Mouse (Mus musculus) liver, embryonic 11.5 days (tissue): ENCODE data around the gene Zdhhc8. TPM values are rescaled to one million over a fixed set of nuclear protein-coding genes. Genes with fewer than 3 reads are reported as not detected.

ENCODE experiments used
- ATAC-seq: fragments of 200-750 bp; cut with Nextera tagmentation; replicated peaks from 2 replicates; pipeline ENCODE4 v1.8.0; 2017; ENCODE audit warnings: moderate number of reproducible peaks, mild to moderate bottlenecking, moderate TSS enrichment, moderate library complexity; ENCODE audit not compliant: low FRiP score
- DNase-seq: peaks from one replicate; pipeline ENCODE4 v3.0.0-alpha.2; 2017; ENCODE audit warnings: low spot score
- H3K27ac ChIP-seq: fragments of 300-500 bp; sonication (generic); 2 replicates; pipeline ENCODE4 v1.5.1; 2014; ENCODE audit warnings: mild to moderate bottlenecking, low read depth, low read length, control low read depth
- H3K27me3 ChIP-seq: fragments of 300-500 bp; sonication (generic); replicated peaks from 2 replicates; pipeline ENCODE4 v1.6.1; 2014; ENCODE audit warnings: low read length, mixed read lengths; ENCODE audit not compliant: control insufficient read depth, insufficient read depth
- H3K36me3 ChIP-seq: fragments of 300-500 bp; sonication (generic); 2 replicates; pipeline ENCODE4 v1.6.1; 2014; ENCODE audit warnings: mild to moderate bottlenecking, low read length, moderate library complexity, mixed read lengths; ENCODE audit not compliant: control insufficient read depth, insufficient read depth
- H3K4me1 ChIP-seq: fragments of 300-500 bp; sonication (generic); replicated peaks from 2 replicates; pipeline ENCODE4 v1.6.1; 2014; ENCODE audit warnings: low read length, mixed read lengths; ENCODE audit not compliant: control insufficient read depth, insufficient read depth
- H3K4me2 ChIP-seq: fragments of 300-500 bp; sonication (generic); 2 replicates; pipeline ENCODE4 v1.6.1; 2014; ENCODE audit warnings: mild to moderate bottlenecking, control low read depth, moderate library complexity
- H3K4me3 ChIP-seq: fragments of 300-500 bp; sonication (generic); 2 replicates; pipeline ENCODE4 v1.5.1; 2014; ENCODE audit warnings: low read depth, low read length, control low read depth
- H3K9ac ChIP-seq: fragments of 300-500 bp; sonication (generic); 2 replicates; pipeline ENCODE4 v1.6.1; 2014; ENCODE audit warnings: low read depth, low read length, control low read depth
- H3K9me3 ChIP-seq: fragments of 300-500 bp; sonication (generic); 2 replicates; pipeline ENCODE4 v1.6.1; 2016; ENCODE audit warnings: low read length, inconsistent platforms, mixed read lengths; ENCODE audit not compliant: control insufficient read depth
- WGBS: fragments of 180-500 bp; shearing (Covaris S2); extraction: QIAGEN DNeasy Blood & Tissue Kit; methylation state at CpG from one replicate; pipeline ENCODE4 v1.1.7; 2014; 5-methylcytosine and 5-hydroxymethylcytosine counted together
- polyA plus RNA-seq: library from polyadenylated mRNA; unstranded; fragments of >200 nt; fragmentation: Nextera tagmentation; extraction: Ambion mirVana; gene quantifications from 2 replicates; pipeline ENCODE4 v1.2.1, GENCODE M21; 2014

Gene Zdhhc8
- polyA plus RNA-seq, 1 experiment from 2014 or later, result 7.8 TPM

- Histone ChIP-seq H3K36me3 (peaks cover 8% of the 10 kb centered on the region; the same call in 1 of the 2 replicates), H3K9me3 (no peaks in the 10 kb centered on the region), H3K27me3 (no peaks in the 10 kb centered on the region), H3K9ac (no peak overlapping the region), H3K4me2 (no peak overlapping the region), H3K27ac (no peak overlapping the region), H3K4me3 (no peak overlapping the region), H3K4me1 (peaks cover 2% of the 10 kb centered on the region; the same call in 1 of the 2 replicates)
- DNase-seq (no peak), ATAC-seq (no peak)
- WGBS, result 89% methylated on average over 13 of the region's 13 CpGs
Measured at GRCm38 (mm10) chr16:18227187-18227586, 7.7 kb downstream of the Zdhhc8 start.

- H3K9me3 ChIP-seq, result no peaks in the 10 kb centered on the region
- ATAC-seq (no peak), DNase-seq (no peak)
- no peak overlapping the region for H3K27ac ChIP-seq
- H3K4me3 ChIP-seq, result no peak overlapping the region
- 84% methylated on average over 11 of the region's 11 CpGs for WGBS
- no peaks in the 10 kb centered on the region for H3K27me3 ChIP-seq
- no peak overlapping the region for H3K9ac ChIP-seq
- peaks cover 8% of the 10 kb centered on the region; the same call in 1 of the 2 replicates for H3K36me3 ChIP-seq
- no peak overlapping the region for H3K4me2 ChIP-seq
- H3K4me1 ChIP-seq, result 0 out of 2 replicates have a peak, but pooled peaks cover 4% of the 10 kb centered on the region
Measured at GRCm38 (mm10) chr16:18222188-18222587, 12.7 kb downstream of the Zdhhc8 start.

GRCm38 (mm10) chr16:18221543-18221898 lies 13.4 kb downstream of the Zdhhc8 start:
- WGBS, result 73% methylated on average over 11 of the region's 11 CpGs
- H3K9ac ChIP-seq, result no peak overlapping the region
- ATAC-seq (no peak), DNase-seq (no peak)
- H3K9me3 ChIP-seq, result no peaks in the 10 kb centered on the region
- no peak overlapping the region for H3K27ac ChIP-seq
- H3K36me3 ChIP-seq, result peaks cover 8% of the 10 kb centered on the region; the same call in 1 of the 2 replicates
- 0 out of 2 replicates have a peak, but pooled peaks cover 4% of the 10 kb centered on the region for H3K4me1 ChIP-seq
- H3K27me3 ChIP-seq, result no peaks in the 10 kb centered on the region
- H3K4me3 ChIP-seq, result no peak overlapping the region
- H3K4me2 ChIP-seq, result no peak overlapping the region

- WGBS, result 74% methylated on average over 6 of the region's 6 CpGs
- Histone ChIP-seq H3K4me2 (no peak overlapping the region), H3K27me3 (no peaks in the 10 kb centered on the region), H3K9me3 (no peaks in the 10 kb centered on the region), H3K4me1 (0 out of 2 replicates have a peak, but pooled peaks cover 4% of the 10 kb centered on the region), H3K9ac (no peak overlapping the region), H3K27ac (no peak overlapping the region), H3K36me3 (peaks cover 8% of the 10 kb centered on the region; the same call in 1 of the 2 replicates), H3K4me3 (no peak overlapping the region)
- no peak for DNase-seq
- ATAC-seq, result no peak
Measured at GRCm38 (mm10) chr16:18220856-18221542, 13.9 kb downstream of the Zdhhc8 start.

GRCm38 (mm10) chr16:18220001-18220400 lies 14.9 kb downstream of the Zdhhc8 start:
- H3K9ac ChIP-seq, result no peak overlapping the region
- H3K27me3 ChIP-seq, result no peaks in the 10 kb centered on the region
- H3K4me1 ChIP-seq, result 0 out of 2 replicates have a peak, but pooled peaks cover 4% of the 10 kb centered on the region
- H3K36me3 ChIP-seq, result peaks cover 8% of the 10 kb centered on the region; the same call in 1 of the 2 replicates
- H3K4me3 ChIP-seq, result no peak overlapping the region
- H3K27ac ChIP-seq, result no peak overlapping the region
- H3K4me2 ChIP-seq, result no peak overlapping the region
- ATAC-seq, result peak; percentile 61
- no peak for DNase-seq
- 53% methylated on average over 8 of the region's 8 CpGs for WGBS
- no peaks in the 10 kb centered on the region for H3K9me3 ChIP-seq

GRCm38 (mm10) chr16:18218580-18218996 lies 16.3 kb downstream of the Zdhhc8 start:
- H3K4me3 ChIP-seq, result no peak overlapping the region
- H3K27ac ChIP-seq, result no peak overlapping the region
- H3K9me3 ChIP-seq, result no peaks in the 10 kb centered on the region
- H3K4me1 ChIP-seq, result 0 out of 2 replicates have a peak, but pooled peaks cover 4% of the 10 kb centered on the region
- H3K4me2 ChIP-seq, result no peak overlapping the region
- no peak for ATAC-seq
- H3K9ac ChIP-seq, result no peak overlapping the region
- 0 out of 2 replicates have a peak, but pooled peaks cover 3% of the 10 kb centered on the region for H3K36me3 ChIP-seq
- no peaks in the 10 kb centered on the region for H3K27me3 ChIP-seq
- 77% methylated on average over 9 of the region's 9 CpGs for WGBS
- no peak for DNase-seq

GRCm38 (mm10) chr16:18217579-18217978 lies 17.4 kb downstream of the Zdhhc8 start, which contains the start of gene Ccdc188:
Gene Ccdc188 (plus strand): TSS chr16:18217879.
- Histone ChIP-seq H3K9ac (no peak within 1 kb of the TSS), H3K9me3 (no peaks in the 10 kb centered on the region), H3K36me3 (0 out of 2 replicates have a peak, but pooled peaks cover under 1% of the 10 kb centered on the region), H3K4me1 (0 out of 2 replicates have a peak, but pooled peaks cover 4% of the 10 kb centered on the region), H3K4me2 (no peak within 1 kb of the TSS), H3K27me3 (no peaks in the 10 kb centered on the region), H3K4me3 (no peak within 1 kb of the TSS), H3K27ac (no peak within 1 kb of the TSS)
- 86% methylated on average over 4 of the region's 4 CpGs for WGBS
- ATAC-seq, result no peak
- no peak for DNase-seq

- H3K36me3 ChIP-seq, result no peaks in the 10 kb centered on the region
- H3K4me2 ChIP-seq, result no peak overlapping the region
- 79% methylated on average over 7 of the region's 7 CpGs for WGBS
- ATAC-seq, result no peak
- no peak overlapping the region for H3K4me3 ChIP-seq
- no peak overlapping the region for H3K9ac ChIP-seq
- DNase-seq, result no peak
- H3K4me1 ChIP-seq, result 0 out of 2 replicates have a peak, but pooled peaks cover 3% of the 10 kb centered on the region
- H3K9me3 ChIP-seq, result no peaks in the 10 kb centered on the region
- no peaks in the 10 kb centered on the region for H3K27me3 ChIP-seq
- no peak overlapping the region for H3K27ac ChIP-seq
Measured at GRCm38 (mm10) chr16:18214858-18215257, 20.1 kb downstream of the Zdhhc8 start.

GRCm38 (mm10) chr16:18213689-18214088 lies 21.2 kb downstream of the Zdhhc8 start:
- Histone ChIP-seq H3K9ac (no peak overlapping the region), H3K4me3 (no peak overlapping the region), H3K27me3 (no peaks in the 10 kb centered on the region), H3K27ac (no peak overlapping the region), H3K4me1 (no peaks in the 10 kb centered on the region), H3K4me2 (no peak overlapping the region), H3K36me3 (no peaks in the 10 kb centered on the region), H3K9me3 (no peaks in the 10 kb centered on the region)
- ATAC-seq, result no peak
- DNase-seq, result no peak
- WGBS, result 62% methylated on average over 6 of the region's 6 CpGs
